Mouse (Mus musculus) ES-E14 (cell line): ENCODE measurements around the gene Fam171a2.

Source experiments
- CHD2 ChIP-seq: IDR thresholded peaks from 2 replicates; pipeline ENCODE4 v1.6.1; 2014; ENCODE audit warnings: mild to moderate bottlenecking, low read depth, low read length, inconsistent platforms
- MAFK ChIP-seq: IDR thresholded peaks from 2 replicates; pipeline ENCODE4 v1.6.1; 2014; ENCODE audit warnings: mild to moderate bottlenecking, low read depth, low read length, inconsistent platforms; ENCODE audit not compliant: insufficient read depth
- ZC3H11A ChIP-seq: IDR thresholded peaks from 2 replicates; pipeline ENCODE4 v1.6.1; 2012; ENCODE audit warnings: low read depth, mild to moderate bottlenecking, inconsistent platforms, low read length, borderline replicate concordance
- ZNF384 ChIP-seq: IDR thresholded peaks from 2 replicates; pipeline ENCODE4 v1.6.1; 2012; ENCODE audit warnings: low read depth, low read length, inconsistent platforms

GRCm38 (mm10) chr11:102399107-102399506 is 48.4 kb downstream of the Fam171a2 start:
- TF ChIP-seq CHD2, result no peak
- no peak for TF ChIP-seq MAFK
- no peak for TF ChIP-seq ZC3H11A
- no peak for TF ChIP-seq ZNF384
